Mouse (Mus musculus): ENCODE results near the gene Actr1a.

Gene Actr1a

GRCm38 (mm10) chr19:46399372-46399771, 3.8 kb upstream of the Actr1a start:
- no peak for DNase-seq (ENCODE audit: low spot score)

- DNase-seq (ENCODE audit: low spot score), result no peak
Measured at GRCm38 (mm10) chr19:46398401-46398800, 2.9 kb upstream of the Actr1a start.

GRCm38 (mm10) chr19:46397436-46398001, 2.0 kb upstream of the Actr1a start:
- DNase-seq (ENCODE audit: low spot score), result no peak

GRCm38 (mm10) chr19:46396686-46397435, 1.3 kb upstream of the Actr1a start, which contains the start of gene Sufu:
Gene Sufu (plus strand): TSS chr19:46396896.
- DNase-seq (ENCODE audit: low spot score), result peak; percentile 84

- DNase-seq (ENCODE audit: low spot score), result no peak
Measured at GRCm38 (mm10) chr19:46396109-46396508, 561 bp upstream of the Actr1a start.

- DNase-seq (ENCODE audit: low spot score), result no peak
Measured at GRCm38 (mm10) chr19:46394712-46395108, 838 bp downstream of the Actr1a start.

GRCm38 (mm10) chr19:46392018-46392417, 3.5 kb downstream of the Actr1a start:
- DNase-seq (ENCODE audit: low spot score), result no peak

GRCm38 (mm10) chr19:46389872-46390271, 5.7 kb downstream of the Actr1a start:
- no peak for DNase-seq (ENCODE audit: low spot score)

- no peak for DNase-seq (ENCODE audit: low spot score)
Measured at GRCm38 (mm10) chr19:46382275-46382674, 13.3 kb downstream of the Actr1a start.

GRCm38 (mm10) chr19:46375891-46376290, 19.7 kb downstream of the Actr1a start:
- DNase-seq (ENCODE audit: low spot score), result no peak

- DNase-seq (ENCODE audit: low spot score), result no peak
Measured at GRCm38 (mm10) chr19:46375489-46375888, 20.1 kb downstream of the Actr1a start.

GRCm38 (mm10) chr19:46374477-46375088, 21.0 kb downstream of the Actr1a start:
- DNase-seq (ENCODE audit: low spot score), result no peak

- DNase-seq (ENCODE audit: low spot score), result no peak
Measured at GRCm38 (mm10) chr19:46369204-46369603, 26.3 kb downstream of the Actr1a start.

GRCm38 (mm10) chr19:46367798-46368590, 27.6 kb downstream of the Actr1a start:
- no peak for DNase-seq (ENCODE audit: low spot score)

- DNase-seq (ENCODE audit: low spot score), result no peak
Measured at GRCm38 (mm10) chr19:46363294-46364009, 32.1 kb downstream of the Actr1a start.

- DNase-seq (ENCODE audit: low spot score), result no peak
Measured at GRCm38 (mm10) chr19:46362104-46362503, 33.4 kb downstream of the Actr1a start.

- DNase-seq (ENCODE audit: low spot score), result no peak
Measured at GRCm38 (mm10) chr19:46358381-46358780, 37.2 kb downstream of the Actr1a start.

GRCm38 (mm10) chr19:46357344-46358280, 37.9 kb downstream of the Actr1a start:
- no peak for DNase-seq (ENCODE audit: low spot score)

- DNase-seq (ENCODE audit: low spot score), result peak; percentile 42
Measured at GRCm38 (mm10) chr19:46356701-46357138, 38.8 kb downstream of the Actr1a start.

- DNase-seq (ENCODE audit: low spot score), result no peak
Measured at GRCm38 (mm10) chr19:46350168-46350932, 45.2 kb downstream of the Actr1a start, which contains the start of gene 2310034G01Rik. Gene 2310034G01Rik (minus strand): TSS chr19:46350302.

Measured in urinary bladder, postnatal 10 days (tissue).